Mouse (Mus musculus) erythroblast, embryonic 14.5 days (primary cell): ENCODE results near the gene Cenpn.

ENCODE experiments used
- GATA1 ChIP-seq: IDR thresholded peaks from 2 replicates; pipeline ENCODE4 v1.6.1; 2012; ENCODE audit warnings: low read length, inconsistent platforms, mixed read lengths
- TAL1 ChIP-seq: IDR thresholded peaks from 3 replicates; pipeline ENCODE4 v1.6.1; 2012; ENCODE audit warnings: low read length, inconsistent platforms, mixed read lengths

- no peak for TF ChIP-seq GATA1
- TF ChIP-seq TAL1: no peak
Measured at GRCm38 (mm10) chr8:116934976-116935375, 13.4 kb downstream of the Cenpn start.
